Mouse (Mus musculus) CH12.LX (cell line): ENCODE measurements around the gene Olfr314. TPM values are rescaled to one million over a fixed set of nuclear protein-coding genes. Genes with fewer than 3 reads are reported as not detected.

Source experiments
- DNase-seq: peaks from one replicate; pipeline ENCODE4 v3.0.0-alpha.2; 2013; ENCODE audit errors: extremely low read depth
- H3K27ac ChIP-seq: 2 replicates; pipeline ENCODE4 v1.5.1; 2012; ENCODE audit warnings: low read depth, mild to moderate bottlenecking, control low read depth, moderate library complexity; ENCODE audit not compliant: insufficient read depth
- H3K27me3 ChIP-seq: replicated peaks from 2 replicates; pipeline ENCODE3; 2012; ENCODE audit warnings: inconsistent platforms
- H3K36me3 ChIP-seq, 2 experiments: replicated peaks in 1 of 2; 2 replicates each; pipeline versions ENCODE3 to v1.6.1; 2012; ENCODE audit warnings: inconsistent platforms in 1 of 2, low read length in 1 of 2, mild to moderate bottlenecking in 1 of 2, mixed read lengths in 1 of 2, moderate library complexity in 1 of 2; ENCODE audit not compliant: control insufficient read depth in 1 of 2, insufficient read depth in 1 of 2
- H3K4me1 ChIP-seq, 2 experiments: 2 replicates each; pipeline ENCODE4 v1.6.1; 2012; ENCODE audit warnings: inconsistent platforms in 1 of 2, moderate library complexity in 1 of 2; ENCODE audit not compliant: insufficient read depth in 2 of 2, control insufficient read depth in 1 of 2
- H3K4me2 ChIP-seq: 2 replicates; pipeline ENCODE4 v1.6.1; 2012; ENCODE audit warnings: low read depth, mild to moderate bottlenecking, control low read depth; ENCODE audit not compliant: poor library complexity, insufficient read depth, severe bottlenecking
- H3K4me3 ChIP-seq, 3 experiments: fragments of 150-350 bp in 1 of 3; sonication (generic) in 1 of 3; replicated peaks in 1 of 3; 2 replicates each; pipeline versions ENCODE3 to v1.5.1; 2011 to 2012; ENCODE audit warnings: low read depth in 2 of 3, low read length in 2 of 3, mild to moderate bottlenecking in 2 of 3, moderate library complexity in 2 of 3, control low read depth in 1 of 3, improper control_type of control experiment in 1 of 3, inconsistent platforms in 1 of 3, mixed read lengths in 1 of 3; ENCODE audit not compliant: poor library complexity in 1 of 3
- H3K79me2 ChIP-seq: replicated peaks from 2 replicates; pipeline ENCODE4 v1.6.1; 2012; ENCODE audit warnings: mild to moderate bottlenecking, moderate library complexity; ENCODE audit not compliant: control insufficient read depth, poor library complexity, insufficient read depth, severe bottlenecking; ENCODE audit errors: extremely low read depth
- H3K9ac ChIP-seq: 2 replicates; pipeline ENCODE4 v1.6.1; 2012; ENCODE audit warnings: low read depth, mild to moderate bottlenecking, control low read depth, moderate library complexity; ENCODE audit not compliant: insufficient read depth
- H3K9me3 ChIP-seq: replicated peaks from 2 replicates; pipeline ENCODE3; 2012; ENCODE audit warnings: low read length, inconsistent platforms, mixed read lengths
- BHLHE40 ChIP-seq: IDR thresholded peaks from 2 replicates; pipeline ENCODE4 v1.6.1; 2011; ENCODE audit warnings: mild to moderate bottlenecking, low read depth, low read length, improper control_type of control experiment
- CHD1 ChIP-seq: IDR thresholded peaks from 2 replicates; pipeline ENCODE4 v1.6.1; 2012; ENCODE audit warnings: low read depth, low read length, improper control_type of control experiment, inconsistent platforms
- CHD2 ChIP-seq: IDR thresholded peaks from 2 replicates; pipeline ENCODE4 v1.6.1; 2011; ENCODE audit warnings: low read length, improper control_type of control experiment
- CTCF ChIP-seq, 2 experiments: IDR thresholded peaks in 1 of 2; conservative IDR thresholded peaks in 1 of 2; 2 replicates each; pipeline ENCODE4 v1.5.1; 2011 to 2012; ENCODE audit warnings: low read depth in 2 of 2, low read length in 2 of 2, improper control_type of control experiment in 1 of 2, inconsistent platforms in 1 of 2, mild to moderate bottlenecking in 1 of 2, moderate library complexity in 1 of 2
- EP300 ChIP-seq: IDR thresholded peaks from 2 replicates; pipeline ENCODE4 v1.6.1; 2011; ENCODE audit warnings: low read length, improper control_type of control experiment
- HCFC1 ChIP-seq: IDR thresholded peaks from 2 replicates; pipeline ENCODE4 v1.6.1; 2012; ENCODE audit warnings: low read depth, mild to moderate bottlenecking, inconsistent platforms, low read length, improper control_type of control experiment
- IRF4 ChIP-seq: IDR thresholded peaks from 2 replicates; pipeline ENCODE4 v1.6.1; 2014; ENCODE audit warnings: low read depth, mild to moderate bottlenecking, inconsistent platforms, low read length, improper control_type of control experiment
- JUND ChIP-seq: conservative IDR thresholded peaks from 2 replicates; pipeline ENCODE4 v1.6.1; 2011; ENCODE audit warnings: low read depth, low read length, improper control_type of control experiment
- MAZ ChIP-seq: IDR thresholded peaks from 2 replicates; pipeline ENCODE4 v1.6.1; 2012; ENCODE audit warnings: low read depth, mild to moderate bottlenecking, inconsistent platforms, low read length, improper control_type of control experiment, moderate library complexity
- MXI1 ChIP-seq: IDR thresholded peaks from 2 replicates; pipeline ENCODE4 v1.6.1; 2011; ENCODE audit warnings: mild to moderate bottlenecking, low read depth, low read length, improper control_type of control experiment
- MYC ChIP-seq: IDR thresholded peaks from 2 replicates; pipeline ENCODE4 v1.6.1; 2011; ENCODE audit warnings: low read depth, mild to moderate bottlenecking, improper control_type of control experiment, low read length
- NRF1 ChIP-seq: IDR thresholded peaks from 2 replicates; pipeline ENCODE4 v1.6.1; 2014; ENCODE audit warnings: low read depth, mild to moderate bottlenecking, inconsistent platforms, low read length, improper control_type of control experiment, moderate library complexity
- POLR2A ChIP-seq: IDR thresholded peaks from 2 replicates; pipeline ENCODE4 v1.6.1; 2011; ENCODE audit warnings: low read depth, mild to moderate bottlenecking, improper control_type of control experiment, low read length
- POLR2AphosphoS2 ChIP-seq: IDR thresholded peaks from 2 replicates; pipeline ENCODE4 v1.6.1; 2011; ENCODE audit warnings: low read depth, low read length, improper control_type of control experiment
- SIN3A ChIP-seq: IDR thresholded peaks from 2 replicates; pipeline ENCODE4 v1.6.1; 2012; ENCODE audit warnings: low read length, improper control_type of control experiment, inconsistent platforms
- TBP ChIP-seq: conservative IDR thresholded peaks from 2 replicates; pipeline ENCODE4 v1.6.1; 2011; ENCODE audit warnings: low read depth, low read length, improper control_type of control experiment
- TCF12 ChIP-seq: IDR thresholded peaks from 2 replicates; pipeline ENCODE4 v1.6.1; 2014; ENCODE audit warnings: low read depth, mild to moderate bottlenecking, inconsistent platforms, low read length, improper control_type of control experiment
- UBTF ChIP-seq: IDR thresholded peaks from 2 replicates; pipeline ENCODE4 v1.6.1; 2012; ENCODE audit warnings: low read depth, mild to moderate bottlenecking, inconsistent platforms, low read length, improper control_type of control experiment, moderate library complexity
- ZKSCAN1 ChIP-seq: IDR thresholded peaks from 2 replicates; pipeline ENCODE4 v1.6.1; 2012; ENCODE audit warnings: low read depth, inconsistent platforms, low read length, improper control_type of control experiment, borderline replicate concordance
- ZMIZ1 ChIP-seq: IDR thresholded peaks from 2 replicates; pipeline ENCODE4 v1.6.1; 2012; ENCODE audit warnings: low read depth, mild to moderate bottlenecking, inconsistent platforms, low read length, improper control_type of control experiment
- ZNF384 ChIP-seq: IDR thresholded peaks from 2 replicates; pipeline ENCODE4 v1.6.1; 2012; ENCODE audit warnings: low read depth, low read length, improper control_type of control experiment, inconsistent platforms
- dilution Hi-C: fragments of 300-500 bp; cut with MboI; formaldehyde crosslinking; loops from 2 replicates; pipeline ENCODE4 v1.14.3; 2020; ENCODE audit warnings: low sequenced_read_pairs; ENCODE audit not compliant: extremely low pct_unique_long_range_greater_than_20kb, extremely low pct_ligation_motif_present
- in situ Hi-C: fragments of 300-500 bp; cut with MboI; formaldehyde crosslinking; loops from 3 replicates; pipeline ENCODE4 v1.14.3; 2019; ENCODE audit warnings: low sequenced_read_pairs, low pct_ligation_motif_present, low pct_unique_long_range_greater_than_20kb, mixed read lengths
- polyA plus RNA-seq: library from polyadenylated mRNA; unstranded; fragments of >175 nt; gene quantifications from 2 replicates; pipeline ENCODE4 v1.2.1, GENCODE M21; 2012; ENCODE audit warnings: low read depth; ENCODE audit not compliant: insufficient read length
- total RNA-seq, 2 experiments: library from RNA; depleted of rRNA; stranded (reverse); fragments of 300-350 nt in 1 of 2; fragments of >200 nt in 1 of 2; gene quantifications; 2 replicates each; pipeline ENCODE4 v1.2.3; 2012 to 2014

Olfr314 gene
- total and polyA plus RNA-seq, 3 experiments, result not detected

DNA sequence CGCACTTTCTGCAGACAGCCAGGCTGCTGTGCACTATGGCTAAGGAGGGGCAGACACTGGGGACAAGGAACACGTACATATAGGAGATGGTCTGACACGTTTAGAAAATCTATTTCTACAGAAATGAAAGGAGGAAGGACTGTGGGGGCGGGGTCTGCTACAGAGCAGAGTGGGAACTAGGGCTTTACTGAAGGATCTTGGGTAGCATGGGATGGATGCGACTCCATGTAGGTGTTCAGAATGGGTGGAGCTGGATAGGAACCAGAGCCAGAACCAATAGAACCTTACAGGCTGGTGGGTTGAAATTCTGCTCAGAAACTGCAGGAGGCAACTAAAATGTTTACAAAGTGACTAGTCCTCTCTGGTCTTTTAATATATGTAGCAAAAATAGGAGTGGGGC lies 17.0 kb downstream of the Olfr314 start:
- TF ChIP-seq ZMIZ1, result no peak
- no peak for TF ChIP-seq MYC
- no peak for TF ChIP-seq CTCF (conservative IDR thresholded peaks at IDR 0.05 in 1 of 2, IDR thresholded peaks at IDR 0.05 in 1 of 2; ENCODE audit: low read depth in 2 of 2, low read length in 2 of 2)
- TF ChIP-seq HCFC1, result no peak
- TF ChIP-seq JUND, result no peak
- no peak for TF ChIP-seq CHD1
- no peak for TF ChIP-seq ZKSCAN1
- TF ChIP-seq POLR2A, result no peak
- no peak for TF ChIP-seq CHD2
- no peak for TF ChIP-seq EP300
- TF ChIP-seq MAZ, result no peak
- TF ChIP-seq UBTF, result no peak
- no peak for TF ChIP-seq POLR2AphosphoS2
- TF ChIP-seq MXI1, result no peak
- no peak for TF ChIP-seq IRF4
- no peak for TF ChIP-seq TCF12
- no peak for TF ChIP-seq NRF1
- TF ChIP-seq TBP, result no peak
- no peak for TF ChIP-seq ZNF384
- H3K4me1 ChIP-seq, result peaks cover 0 to 4% of the 10 kb centered on the region in 2 experiments; a peak in 2 of 4 replicates
- H3K79me2 ChIP-seq, result no peaks in the 10 kb centered on the region
- in situ Hi-C loops, result no loop called here
- dilution Hi-C loops, result no loop called here
- no peaks in the 10 kb centered on the region for H3K9me3 ChIP-seq
- no peak overlapping the region for H3K27ac ChIP-seq
- no peak for DNase-seq
- no peak overlapping the region for H3K4me3 ChIP-seq
- H3K9ac ChIP-seq, result no peak overlapping the region
- H3K27me3 ChIP-seq, result peaks cover 12% of the 10 kb centered on the region
- no peaks in the 10 kb centered on the region for H3K36me3 ChIP-seq
- H3K4me2 ChIP-seq, result no peak overlapping the region

DNA sequence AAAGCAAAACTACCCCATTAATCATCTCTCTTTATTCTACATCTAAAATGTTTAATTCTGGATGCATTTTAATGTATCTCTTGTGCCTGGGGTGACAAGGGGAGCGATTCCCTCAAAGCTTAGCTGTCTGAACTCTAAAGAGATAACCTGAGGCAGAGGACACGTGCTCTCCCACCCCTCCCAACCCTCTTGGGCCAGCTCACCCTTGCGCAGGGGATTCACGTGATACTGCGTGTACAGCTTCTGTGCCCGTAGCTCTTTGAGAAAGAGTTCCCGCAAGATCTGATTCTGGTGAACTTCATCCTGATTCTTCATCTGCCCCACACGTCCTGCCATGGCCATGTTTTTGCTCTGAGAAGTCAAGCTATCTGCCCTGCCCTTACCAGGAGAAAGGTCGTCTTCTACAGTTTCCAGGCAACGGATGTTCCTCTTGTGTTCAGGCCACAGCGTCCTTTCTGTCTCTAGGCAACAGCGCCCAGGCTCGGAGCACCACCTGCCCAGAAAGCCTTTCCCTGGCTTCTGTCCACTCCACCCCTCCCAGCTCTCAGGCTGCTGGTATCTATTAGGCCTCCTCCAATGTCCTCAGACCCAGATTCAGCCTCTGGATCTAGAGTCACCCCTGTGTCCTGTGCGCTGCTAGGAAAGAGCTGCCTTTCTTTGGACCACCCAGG lies 18.9 kb downstream of the Olfr314 start, which contains the start of gene Fam183b:
Gene Fam183b (minus strand): TSS at position 403 of the 671 bp plus-strand sequence.
- Histone ChIP-seq H3K4me1 (peaks cover 0 to 4% of the 10 kb centered on the region in 2 experiments; a peak in 2 of 4 replicates), H3K9ac (0 out of 2 replicates have a peak within 1 kb of the TSS, but pooled peaks have one; percentile 4), H3K36me3 (no peaks in the 10 kb centered on the region), H3K9me3 (no peaks in the 10 kb centered on the region), H3K79me2 (no peaks in the 10 kb centered on the region), H3K4me3 (peak within 1 kb of the TSS in 1 of 3 experiments; percentile 13), H3K27me3 (peaks cover 22% of the 10 kb centered on the region), H3K4me2 (peak within 1 kb of the TSS; percentile 90), H3K27ac (no peak within 1 kb of the TSS)
- no peak for DNase-seq
- TF ChIP-seq MXI1, result peak; percentile 75
- TF ChIP-seq CTCF (conservative IDR thresholded peaks at IDR 0.05 in 1 of 2, IDR thresholded peaks at IDR 0.05 in 1 of 2; ENCODE audit: low read depth in 2 of 2, low read length in 2 of 2), result no peak
- TF ChIP-seq BHLHE40, result peak; percentile 56
- peak; percentile 74 for TF ChIP-seq SIN3A
- in situ Hi-C loops (no loop called here), dilution Hi-C loops (no loop called here)
